Mouse (Mus musculus): ENCODE results near the gene Npas1.

Gene Npas1

GRCm38 (mm10) chr7:16415426-16415825 lies 62.1 kb downstream of the Npas1 start:
- DNase-seq = no peak

- no peak for DNase-seq
Observed at GRCm38 (mm10) chr7:16412930-16413329, 64.6 kb downstream of the Npas1 start.

- no peak for DNase-seq
Observed at GRCm38 (mm10) chr7:16412220-16412896, 65.2 kb downstream of the Npas1 start.

GRCm38 (mm10) chr7:16411100-16411499 lies 66.4 kb downstream of the Npas1 start:
- no peak for DNase-seq

GRCm38 (mm10) chr7:16406978-16407377 lies 70.5 kb downstream of the Npas1 start:
- DNase-seq = no peak
